28 mouse cellular contexts compared by ENCODE assay signal in the genomic region with DNA sequence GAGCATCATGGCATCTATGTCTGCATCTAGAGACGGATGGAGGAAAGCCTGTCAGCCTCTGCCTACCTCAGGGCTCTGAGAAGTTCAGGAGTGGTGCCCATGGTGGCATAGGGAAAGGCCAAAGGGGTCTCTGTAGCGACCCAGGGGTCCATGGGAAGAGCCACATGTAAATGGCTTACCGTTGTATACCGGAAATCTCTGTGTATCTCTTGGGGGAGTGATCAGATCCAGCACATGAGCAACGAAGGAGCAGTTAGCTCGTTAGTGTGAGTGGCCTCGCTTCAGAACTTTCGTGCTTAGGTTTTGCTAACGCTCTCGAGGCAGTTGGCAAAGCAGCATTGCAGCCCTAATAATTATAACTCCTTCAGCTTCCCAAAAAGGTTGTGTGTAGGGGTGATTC.
DNase-seq lines count a peak whose midpoint lies in the region; ATAC-seq lines count a peak whose summit lies in the region.
"Had no signal": no experiment of that assay in that cellular context is flagged by ENCODE, and none has a peak within 500 bp of the region (broad histone marks: within the 10 kb centered on the region; RNA-seq: fewer than 3 reads in every experiment).

No protein-coding gene starts in this region.

- no peak overlapping the region for H3K9ac ChIP-seq in midbrain, embryonic 11.5 days (ENCODE audit: low read length)
- H3K9ac ChIP-seq in liver, embryonic 12.5 days: no peak overlapping the region
- H3K9ac ChIP-seq: embryonic facial prominence, embryonic 12.5 days; embryonic facial prominence, embryonic 15.5 days; forebrain, embryonic 12.5 days; heart, embryonic 12.5 days; heart, embryonic 15.5 days; hindbrain, embryonic 15.5 days had no signal

- H3K4me2 ChIP-seq in midbrain, embryonic 11.5 days: no peak overlapping the region
- H3K4me2 ChIP-seq in liver, embryonic 12.5 days: no peak overlapping the region
- H3K4me2 ChIP-seq: embryonic facial prominence, embryonic 12.5 days; embryonic facial prominence, embryonic 15.5 days; forebrain, embryonic 12.5 days; heart, embryonic 12.5 days; heart, embryonic 15.5 days; hindbrain, embryonic 15.5 days had no signal

- H3K4me3 ChIP-seq in midbrain, embryonic 10.5 days: no peak overlapping the region
- no peak overlapping the region for H3K4me3 ChIP-seq in midbrain, embryonic 11.5 days (ENCODE audit: low read depth, low read length)
- H3K4me3 ChIP-seq in liver, embryonic 12.5 days: no peak overlapping the region
- H3K4me3 ChIP-seq: embryonic facial prominence, embryonic 12.5 days; embryonic facial prominence, embryonic 15.5 days; forebrain, embryonic 12.5 days; heart, embryonic 12.5 days; heart, embryonic 15.5 days; hindbrain, embryonic 15.5 days had no signal

- H3K27ac ChIP-seq in midbrain, embryonic 10.5 days (replicated peaks): peak overlapping the region; percentile 73
- no peak overlapping the region for H3K27ac ChIP-seq in midbrain, embryonic 11.5 days (ENCODE audit: low read depth, low read length)
- no peak overlapping the region for H3K27ac ChIP-seq in liver, embryonic 12.5 days
- H3K27ac ChIP-seq: embryonic facial prominence, embryonic 12.5 days; embryonic facial prominence, embryonic 15.5 days; forebrain, embryonic 12.5 days; heart, embryonic 15.5 days; hindbrain, embryonic 15.5 days had no signal

- peaks cover 13% of the 10 kb centered on the region for H3K4me1 ChIP-seq in midbrain, embryonic 10.5 days
- no peaks in the 10 kb centered on the region for H3K4me1 ChIP-seq in midbrain, embryonic 11.5 days (ENCODE audit: control insufficient read depth, insufficient read depth, low read length)
- no peaks in the 10 kb centered on the region for H3K4me1 ChIP-seq in liver, embryonic 12.5 days
- H3K4me1 ChIP-seq: embryonic facial prominence, embryonic 12.5 days; embryonic facial prominence, embryonic 15.5 days; hindbrain, embryonic 15.5 days had no signal

- DNase-seq in midbrain, embryonic 10.5 days (ENCODE audit: low spot score): no peak
- no peak for DNase-seq in midbrain, embryonic 11.5 days (ENCODE audit: low spot score, missing footprints)
- peak; percentile 75 for DNase-seq in ES-CJ7 (ENCODE audit: low read depth, low spot score)
- DNase-seq in ZHBTc4 (ENCODE audit: low read depth, low spot score): peak; percentile 54
- DNase-seq in urinary bladder, postnatal 4 days (ENCODE audit: low spot score in 2 of 2): no peak
- DNase-seq: adrenal gland, adult 8-10 months; adrenal gland, postnatal 25 days; cerebellum, adult 11-12 months; cerebellum, adult 8-10 months; cerebellum, postnatal 10 days; gastrocnemius, postnatal 14 days; heart, adult 18-20 months; heart, postnatal 10 days; heart, postnatal 36 days; kidney, adult 2 months had no signal

- WGBS in midbrain, embryonic 10.5 days: 76% methylated on average over 10 of the region's 10 CpGs
- 81% methylated on average over 10 of the region's 10 CpGs for WGBS in midbrain, embryonic 11.5 days
- 85% methylated on average over 10 of the region's 10 CpGs for WGBS in liver, embryonic 12.5 days (ENCODE audit: insufficient replicate concordance)

- no peaks in the 10 kb centered on the region for H3K36me3 ChIP-seq in midbrain, embryonic 10.5 days
- H3K36me3 ChIP-seq in midbrain, embryonic 11.5 days (ENCODE audit: control insufficient read depth, insufficient read depth, low read length): no peaks in the 10 kb centered on the region; the same call in 1 of the 2 replicates
- peaks cover 43% of the 10 kb centered on the region for H3K36me3 ChIP-seq in liver, embryonic 12.5 days
- H3K36me3 ChIP-seq: embryonic facial prominence, embryonic 12.5 days; embryonic facial prominence, embryonic 15.5 days; forebrain, embryonic 12.5 days; heart, embryonic 12.5 days; heart, embryonic 15.5 days; hindbrain, embryonic 15.5 days had no signal

- no peaks in the 10 kb centered on the region for H3K27me3 ChIP-seq in midbrain, embryonic 10.5 days (ENCODE audit: low read depth, poor library complexity, severe bottlenecking)
- H3K27me3 ChIP-seq in midbrain, embryonic 11.5 days (ENCODE audit: control insufficient read depth, insufficient read depth, low read length): no peaks in the 10 kb centered on the region
- no peaks in the 10 kb centered on the region for H3K27me3 ChIP-seq in liver, embryonic 12.5 days (replicated peaks)
- H3K27me3 ChIP-seq: embryonic facial prominence, embryonic 12.5 days; embryonic facial prominence, embryonic 15.5 days; forebrain, embryonic 12.5 days; heart, embryonic 12.5 days; heart, embryonic 15.5 days; hindbrain, embryonic 15.5 days; Patski had no signal

- no peaks in the 10 kb centered on the region for H3K9me3 ChIP-seq in midbrain, embryonic 10.5 days (replicated peaks)
- no peaks in the 10 kb centered on the region for H3K9me3 ChIP-seq in midbrain, embryonic 11.5 days (ENCODE audit: control insufficient read depth, low read length)
- no peaks in the 10 kb centered on the region for H3K9me3 ChIP-seq in liver, embryonic 12.5 days (replicated peaks)
- H3K9me3 ChIP-seq: embryonic facial prominence, embryonic 12.5 days; embryonic facial prominence, embryonic 15.5 days; forebrain, embryonic 12.5 days; G1E; heart, embryonic 12.5 days; heart, embryonic 15.5 days; hindbrain, embryonic 15.5 days had no signal

- no peak for ATAC-seq in midbrain, embryonic 11.5 days (ENCODE audit: low FRiP score)
- ATAC-seq in CD4-positive, CD25-positive, alpha-beta regulatory T cell, adult 4 months: no peak
- no peak for ATAC-seq in liver, embryonic 12.5 days
- ATAC-seq: activated CD4-positive, CD25-positive, alpha-beta regulatory T cell, adult 4 months; forebrain, embryonic 16.5 days; intestine, postnatal 0 days; Patski had no signal

Comparison
In these comparisons a context has a peak if more than half of its experiments do, and no peak if none do; other contexts are left out.
1. DNase-seq: peak in ES-CJ7 (single experiment) and ZHBTc4 (single experiment); none in midbrain, embryonic 10.5 days (single experiment), midbrain, embryonic 11.5 days (single experiment) and urinary bladder, postnatal 4 days (0 of 2).